Mouse (Mus musculus) neural tube, postnatal 0 days (tissue): ENCODE data around the gene Mpped2. TPM values are rescaled to one million over a fixed set of nuclear protein-coding genes. Genes with fewer than 3 reads are reported as not detected.

Source experiments
- polyA plus RNA-seq: library from polyadenylated mRNA; unstranded; fragments of >200 nt; fragmentation: Nextera tagmentation; extraction: Ambion mirVana; gene quantifications from 2 replicates; pipeline ENCODE4 v1.2.1, GENCODE M21; 2015

The Mpped2 gene
- 138 and 143 TPM in 2 replicates for polyA plus RNA-seq

GRCm38 (mm10) chr2:106692783-106693701 lies at the start of gene Mpped2:
Gene Mpped2, plus strand, starts transcription at chr2:106693269.

